10 mouse cellular contexts compared by ENCODE assay signal in the genomic region with DNA sequence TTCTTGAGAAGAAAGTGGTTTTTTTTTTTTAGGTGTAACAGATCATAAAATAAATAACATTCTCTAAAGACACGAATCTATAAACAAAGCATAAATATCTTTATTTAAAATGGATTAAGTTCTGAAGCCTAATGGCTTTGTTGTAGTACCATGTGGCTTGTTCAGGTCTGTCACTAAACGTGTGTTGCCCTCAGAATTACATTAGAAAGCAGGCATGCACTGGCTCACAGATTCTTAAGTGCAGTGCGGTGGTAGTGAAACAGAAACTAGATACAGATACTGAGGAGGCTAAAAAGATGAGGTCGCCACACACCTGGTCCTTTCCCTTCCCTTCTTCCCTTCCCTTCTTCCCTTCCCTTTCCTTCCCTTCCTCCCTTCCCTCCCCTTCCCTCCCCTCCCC.
A peak's percentile ranks its signal among the peaks of the same experiment; 100 is the strongest.
DNase-seq lines count a peak whose midpoint lies in the region; ATAC-seq and TF ChIP-seq lines count a peak whose summit lies in the region.
"Had no signal": no experiment of that assay in that cellular context is flagged by ENCODE, and none has a peak within 500 bp of the region (broad histone marks: within the 10 kb centered on the region; RNA-seq: fewer than 3 reads in every experiment).

No protein-coding gene starts in this region.

- no peak for DNase-seq in heart, embryonic 10.5 days (ENCODE audit: low spot score)
- no peak for DNase-seq in heart, adult 2 months
- peak; percentile 60 for DNase-seq in thymus, postnatal 0 days (ENCODE audit: low spot score)
- no peak for DNase-seq in thymus, postnatal 4 days
- no peak for DNase-seq in left cerebral cortex, adult 8-10 months (ENCODE audit: low spot score in 2 of 2)
- DNase-seq: adrenal gland, adult 8-10 months; cerebellum, adult 8-10 months had no signal

- peak overlapping the region; percentile 90; the same call in 1 of the 2 replicates for H3K27ac ChIP-seq in heart, embryonic 10.5 days
- no peak overlapping the region for H3K27ac ChIP-seq in heart, adult 2 months
- H3K27ac ChIP-seq in liver, embryonic 12.5 days, result peak overlapping the region; percentile 96
- no peak overlapping the region for H3K27ac ChIP-seq in forebrain, embryonic 12.5 days

- intact Hi-C loops in heart, adult 2 months (cut with DNase I), result no loop called here

- TF ChIP-seq CTCF in heart, adult 2 months (IDR thresholded peaks at IDR 0.05), result no peak

- peaks cover 1% of the 10 kb centered on the region for H3K79me2 ChIP-seq in heart, adult 2 months (replicated peaks; ENCODE audit: control insufficient read depth, insufficient read depth, low read length)

- H3K4me2 ChIP-seq in liver, embryonic 12.5 days, result peak overlapping the region; percentile 95
- H3K4me2 ChIP-seq in forebrain, embryonic 12.5 days, result no peak overlapping the region

- peaks cover 54% of the 10 kb centered on the region for H3K4me1 ChIP-seq in heart, embryonic 10.5 days
- peaks cover 12% of the 10 kb centered on the region for H3K4me1 ChIP-seq in heart, adult 2 months (ENCODE audit: control insufficient read depth, insufficient read depth, low read length)
- peaks cover 89% of the 10 kb centered on the region for H3K4me1 ChIP-seq in liver, embryonic 12.5 days
- peaks cover 22% of the 10 kb centered on the region for H3K4me1 ChIP-seq in forebrain, embryonic 12.5 days

- no peaks in the 10 kb centered on the region for H3K9me3 ChIP-seq in heart, embryonic 10.5 days
- no peaks in the 10 kb centered on the region for H3K9me3 ChIP-seq in liver, embryonic 12.5 days (replicated peaks)
- no peaks in the 10 kb centered on the region for H3K9me3 ChIP-seq in forebrain, embryonic 12.5 days

- 44% methylated on average over 4 of the region's 4 CpGs for WGBS in heart, embryonic 10.5 days
- WGBS in heart, adult 2 months, result 36% methylated on average over 4 of the region's 4 CpGs
- WGBS in liver, embryonic 12.5 days (ENCODE audit: insufficient replicate concordance), result 31% methylated on average over 4 of the region's 4 CpGs
- 58% methylated on average over 4 of the region's 4 CpGs for WGBS in forebrain, embryonic 12.5 days

- H3K9ac ChIP-seq in heart, adult 2 months (ENCODE audit: low read depth, low read length), result no peak overlapping the region
- peak overlapping the region; percentile 41 for H3K9ac ChIP-seq in liver, embryonic 12.5 days
- H3K9ac ChIP-seq in forebrain, embryonic 12.5 days, result no peak overlapping the region

- peak overlapping the region; percentile 51 for H3K4me3 ChIP-seq in heart, embryonic 10.5 days
- no peak overlapping the region for H3K4me3 ChIP-seq in heart, adult 2 months
- peak overlapping the region; percentile 64; the same call in 1 of the 2 replicates for H3K4me3 ChIP-seq in liver, embryonic 12.5 days
- no peak overlapping the region for H3K4me3 ChIP-seq in forebrain, embryonic 12.5 days (replicated peaks)

- no peaks in the 10 kb centered on the region for H3K36me3 ChIP-seq in heart, embryonic 10.5 days
- peaks cover 9% of the 10 kb centered on the region for H3K36me3 ChIP-seq in heart, adult 2 months (ENCODE audit: control insufficient read depth, insufficient read depth, low read length)
- H3K36me3 ChIP-seq in liver, embryonic 12.5 days, result no peaks in the 10 kb centered on the region
- H3K36me3 ChIP-seq in forebrain, embryonic 12.5 days (replicated peaks), result no peaks in the 10 kb centered on the region

- TF ChIP-seq POLR2A in heart, adult 2 months (IDR thresholded peaks at IDR 0.05; ENCODE audit: insufficient read depth, low read depth, low read length), result no peak

- no peaks in the 10 kb centered on the region for H3K27me3 ChIP-seq in heart, embryonic 10.5 days (ENCODE audit: insufficient read depth, poor library complexity, severe bottlenecking)
- no peaks in the 10 kb centered on the region for H3K27me3 ChIP-seq in heart, adult 2 months (ENCODE audit: control insufficient read depth, insufficient read depth, low read length)
- H3K27me3 ChIP-seq in liver, embryonic 12.5 days (replicated peaks), result no peaks in the 10 kb centered on the region
- H3K27me3 ChIP-seq in forebrain, embryonic 12.5 days, result peaks cover 11% of the 10 kb centered on the region

- ATAC-seq in liver, embryonic 12.5 days, result no peak
- no peak for ATAC-seq in forebrain, embryonic 12.5 days (ENCODE audit: low FRiP score)
- no peak for ATAC-seq in cerebellum, adult (ENCODE audit: insufficient number of reproducible peaks, low FRiP score, low TSS enrichment)

- no peak for TF ChIP-seq EP300 in heart, adult 2 months (IDR thresholded peaks at IDR 0.05; ENCODE audit: insufficient read depth, low read depth, low read length)

Comparison
In these comparisons a context has a peak if more than half of its experiments do, and no peak if none do; other contexts are left out.
1. H3K27ac ChIP-seq: peak in heart, embryonic 10.5 days (single experiment) and liver, embryonic 12.5 days (single experiment); none in heart, adult 2 months (single experiment) and forebrain, embryonic 12.5 days (single experiment).
2. H3K4me3 ChIP-seq: peak in heart, embryonic 10.5 days (single experiment) and liver, embryonic 12.5 days (single experiment); none in heart, adult 2 months (single experiment) and forebrain, embryonic 12.5 days (single experiment).